Mouse (Mus musculus) ES-Bruce4 (cell line): ENCODE results near the gene BC024978.

Source experiments
- CTCF ChIP-seq: IDR thresholded peaks from one replicate; pipeline ENCODE4 v1.8.1; 2011; ENCODE audit warnings: low read depth, low read length
- EP300 ChIP-seq: IDR thresholded peaks from 2 replicates; pipeline ENCODE4 v1.6.1; 2011; ENCODE audit warnings: low read depth, low read length; ENCODE audit not compliant: insufficient read depth
- POLR2A ChIP-seq: IDR thresholded peaks from one replicate; pipeline ENCODE4 v1.8.1; 2011; ENCODE audit warnings: low read length; ENCODE audit not compliant: insufficient read depth

DNA sequence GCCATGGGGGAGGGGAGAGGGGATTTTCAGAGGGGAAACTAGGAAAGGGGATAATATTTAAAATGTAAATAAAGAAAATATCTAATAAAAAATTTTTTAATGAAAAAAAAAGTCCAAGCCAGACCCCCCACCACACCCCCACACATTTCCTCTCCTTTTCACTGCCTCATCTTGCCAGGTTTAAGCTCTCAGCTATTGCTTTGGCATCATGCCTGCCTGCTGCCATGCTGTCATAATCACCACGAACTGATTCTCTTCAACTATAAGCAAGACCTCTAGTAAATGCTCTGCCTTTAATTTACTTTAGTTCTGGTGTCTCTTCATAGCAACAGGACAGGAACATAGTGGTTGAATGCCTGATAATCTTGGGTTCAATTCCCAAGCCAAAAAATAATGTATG, 13.1 kb upstream of the BC024978 start:
- TF ChIP-seq POLR2A (no peak), EP300 (no peak), CTCF (no peak)
